Mouse (Mus musculus) embryonic facial prominence, embryonic 10.5 days (tissue): ENCODE measurements around the gene Cldn22. TPM values are rescaled to one million over a fixed set of nuclear protein-coding genes. Genes with fewer than 3 reads are reported as not detected.

Experiments used
- DNase-seq: peaks from one replicate; pipeline ENCODE4 v3.0.0-alpha.2; 2017; ENCODE audit warnings: low spot score
- H3K27ac ChIP-seq: fragments of 300-500 bp; sonication (generic); replicated peaks from 2 replicates; pipeline ENCODE4 v1.5.1; 2016; ENCODE audit warnings: mild to moderate bottlenecking
- H3K27me3 ChIP-seq: fragments of 300-500 bp; sonication (generic); replicated peaks from 2 replicates; pipeline ENCODE4 v1.6.1; 2016; ENCODE audit warnings: low read depth, mild to moderate bottlenecking; ENCODE audit not compliant: poor library complexity, severe bottlenecking
- H3K36me3 ChIP-seq: fragments of 300-500 bp; sonication (generic); replicated peaks from 2 replicates; pipeline ENCODE4 v1.6.1; 2016; ENCODE audit warnings: mild to moderate bottlenecking, moderate library complexity
- H3K4me1 ChIP-seq: fragments of 300-500 bp; sonication (generic); 2 replicates; pipeline ENCODE4 v1.6.1; 2016
- H3K4me3 ChIP-seq: fragments of 300-500 bp; sonication (generic); 2 replicates; pipeline ENCODE4 v1.5.1; 2016; ENCODE audit warnings: mild to moderate bottlenecking, moderate library complexity
- H3K9me3 ChIP-seq: fragments of 300-500 bp; sonication (generic); 2 replicates; pipeline ENCODE4 v1.6.1; 2016; ENCODE audit warnings: mild to moderate bottlenecking
- WGBS: fragments of 180-500 bp; shearing (Covaris S2); methylation state at CpG from one replicate; pipeline ENCODE4 v1.1.7; 2016; 5-methylcytosine and 5-hydroxymethylcytosine counted together
- polyA plus RNA-seq: library from polyadenylated mRNA; unstranded; fragments of >200 nt; fragmentation: Nextera tagmentation; extraction: Ambion mirVana; gene quantifications from 2 replicates; pipeline ENCODE4 v1.2.1, GENCODE M21; 2016

Gene Cldn22
- not detected in 2 replicates for polyA plus RNA-seq

DNA sequence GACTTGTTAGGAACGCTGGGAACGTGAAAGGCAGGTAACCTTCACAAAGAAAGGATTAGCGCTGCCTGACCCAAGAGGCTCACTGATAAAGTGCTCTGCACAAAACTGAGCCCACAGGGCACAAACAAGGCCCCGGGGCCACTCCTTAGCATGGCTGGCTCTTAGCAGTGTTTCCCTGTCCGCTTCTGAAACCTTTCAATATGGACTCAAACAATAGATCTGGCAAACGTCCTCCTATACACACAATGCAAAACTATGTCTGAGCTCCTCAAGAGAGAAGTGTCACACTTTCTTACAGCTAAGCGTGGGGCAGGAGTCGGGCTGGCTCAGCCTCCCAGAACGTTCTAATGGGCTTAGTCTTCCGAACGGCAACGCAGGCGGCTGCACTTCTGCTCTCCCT, at the start of gene Cldn22:
Cldn22 (plus strand) TSS at position 301 of the 400 bp plus-strand sequence.
- H3K9me3 ChIP-seq = no peaks in the 10 kb centered on the region
- H3K27ac ChIP-seq = peak within 1 kb of the TSS; percentile 67
- DNase-seq = no peak
- peaks cover 29% of the 10 kb centered on the region for H3K4me1 ChIP-seq
- H3K4me3 ChIP-seq = no peak within 1 kb of the TSS
- 62% methylated on average over 13 of the region's 13 CpGs for WGBS
- no peaks in the 10 kb centered on the region for H3K27me3 ChIP-seq
- peaks cover 15% of the 10 kb centered on the region for H3K36me3 ChIP-seq

DNA sequence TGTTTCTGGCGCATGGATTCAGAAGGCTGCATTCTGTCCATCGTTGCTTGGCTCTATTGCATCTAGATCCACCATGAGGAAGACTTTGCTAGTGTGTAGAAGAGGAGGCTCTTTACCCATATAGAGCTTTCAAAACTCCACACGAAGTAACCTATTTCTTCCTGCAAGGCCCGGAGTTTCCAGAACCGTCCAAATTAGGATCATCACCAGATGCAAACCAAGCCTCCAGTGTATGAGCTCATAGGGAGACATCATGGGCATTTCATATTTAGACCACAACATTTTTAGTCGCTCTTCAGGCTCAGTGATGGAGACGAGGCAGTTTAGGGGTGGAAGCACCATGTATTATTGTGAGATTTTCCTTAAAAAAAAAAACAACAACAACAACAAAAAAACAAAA, 46.9 kb upstream of the Cldn22 start:
- no peaks in the 10 kb centered on the region for H3K36me3 ChIP-seq
- H3K9me3 ChIP-seq = no peaks in the 10 kb centered on the region
- 90% methylated on average over 7 of the region's 7 CpGs for WGBS
- H3K27ac ChIP-seq = no peak overlapping the region
- no peaks in the 10 kb centered on the region for H3K4me1 ChIP-seq
- H3K4me3 ChIP-seq = no peak overlapping the region
- DNase-seq = no peak
- no peaks in the 10 kb centered on the region for H3K27me3 ChIP-seq

DNA sequence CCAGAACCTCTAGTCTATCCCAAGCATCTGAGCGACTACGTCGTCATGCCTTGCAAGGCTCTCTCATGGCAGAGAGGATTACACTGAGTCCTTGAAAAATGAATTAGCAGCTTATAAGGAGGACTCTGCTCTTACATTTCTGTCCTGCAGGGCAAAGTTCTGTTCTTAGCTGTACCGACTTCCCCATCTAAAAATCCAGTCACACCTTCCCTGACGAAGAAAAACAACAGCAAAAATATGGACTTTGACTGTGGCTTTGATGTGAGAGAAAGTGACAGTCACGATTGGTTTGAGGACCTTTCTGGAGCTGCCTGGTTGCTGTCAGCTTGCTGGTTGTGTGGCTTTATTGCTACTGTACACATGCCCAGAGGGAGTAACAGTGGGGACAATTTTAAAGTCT, 44.7 kb upstream of the Cldn22 start:
- H3K36me3 ChIP-seq = no peaks in the 10 kb centered on the region
- no peak for DNase-seq
- no peak overlapping the region for H3K27ac ChIP-seq
- H3K9me3 ChIP-seq = no peaks in the 10 kb centered on the region
- WGBS = 85% methylated on average over 6 of the region's 6 CpGs
- no peaks in the 10 kb centered on the region for H3K27me3 ChIP-seq
- no peak overlapping the region for H3K4me3 ChIP-seq
- no peaks in the 10 kb centered on the region for H3K4me1 ChIP-seq

DNA sequence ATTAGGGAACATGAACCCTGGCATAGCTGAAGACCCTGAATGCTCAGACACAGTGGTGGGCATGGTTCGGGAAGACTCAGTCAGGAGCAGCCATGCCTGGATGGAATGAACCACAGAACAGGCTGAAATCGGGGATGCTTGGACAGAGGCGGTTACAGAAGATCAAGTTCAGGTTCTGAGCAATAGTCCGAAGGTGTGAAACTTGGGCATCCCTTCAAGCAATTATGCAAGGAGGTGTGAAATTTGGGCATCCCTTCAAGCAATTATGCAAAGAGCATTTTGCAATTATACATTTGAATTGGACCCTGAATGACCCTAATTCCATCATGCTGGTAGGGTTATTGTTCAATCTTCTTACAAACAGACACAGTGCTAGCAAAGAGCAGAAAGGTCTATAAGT, 42.4 kb upstream of the Cldn22 start:
- Histone ChIP-seq H3K4me3 (no peak overlapping the region), H3K27me3 (no peaks in the 10 kb centered on the region), H3K27ac (no peak overlapping the region), H3K36me3 (no peaks in the 10 kb centered on the region), H3K4me1 (no peaks in the 10 kb centered on the region), H3K9me3 (0 out of 2 replicates have a peak, but pooled peaks cover 3% of the 10 kb centered on the region)
- no peak for DNase-seq
- WGBS = 91% methylated on average over 4 of the region's 4 CpGs

- 93% methylated on average over 2 of the region's 2 CpGs for WGBS
- Histone ChIP-seq H3K4me3 (no peak overlapping the region), H3K4me1 (peaks cover 9% of the 10 kb centered on the region; the same call in 1 of the 2 replicates), H3K36me3 (no peaks in the 10 kb centered on the region), H3K9me3 (0 out of 2 replicates have a peak, but pooled peaks cover 3% of the 10 kb centered on the region), H3K27me3 (no peaks in the 10 kb centered on the region), H3K27ac (no peak overlapping the region)
- no peak for DNase-seq
These were observed 40.7 kb upstream of the Cldn22 start for GRCm38 (mm10) chr8:47783544-47783943.

DNA sequence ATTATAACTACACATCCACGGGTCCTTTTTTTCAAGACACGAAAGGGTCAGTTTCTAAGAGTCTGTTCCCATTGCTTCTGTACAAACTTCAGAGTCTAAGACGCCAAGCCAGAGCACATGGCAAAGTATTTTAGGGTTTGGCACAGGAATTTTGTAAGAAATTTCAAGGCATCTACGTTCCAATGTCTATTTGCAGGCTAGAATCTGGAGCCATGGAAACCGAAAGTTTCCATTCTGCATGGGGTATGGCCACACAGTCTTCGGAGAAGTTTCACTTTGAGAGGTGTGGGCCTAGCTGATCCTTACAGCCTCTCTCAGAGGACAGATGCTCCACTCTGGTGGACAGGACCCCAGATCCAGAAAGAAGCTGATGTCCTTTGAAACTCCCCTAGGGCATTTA, 40.3 kb upstream of the Cldn22 start:
- H3K27ac ChIP-seq = no peak overlapping the region

GRCm38 (mm10) chr8:47784436-47784835, 39.8 kb upstream of the Cldn22 start:
- H3K36me3 ChIP-seq = no peaks in the 10 kb centered on the region
- no peak overlapping the region for H3K27ac ChIP-seq
- H3K27me3 ChIP-seq = no peaks in the 10 kb centered on the region
- H3K4me3 ChIP-seq = no peak overlapping the region
- H3K4me1 ChIP-seq = peaks cover 9% of the 10 kb centered on the region; the same call in 1 of the 2 replicates
- 94% methylated on average over 7 of the region's 7 CpGs for WGBS
- no peak for DNase-seq
- 0 out of 2 replicates have a peak, but pooled peaks cover 3% of the 10 kb centered on the region for H3K9me3 ChIP-seq

More for the DNA sequence above, 40.3 kb upstream of the Cldn22 start:
- H3K27me3 ChIP-seq = no peaks in the 10 kb centered on the region
- no peak for DNase-seq
- H3K36me3 ChIP-seq = no peaks in the 10 kb centered on the region
- H3K4me3 ChIP-seq = no peak overlapping the region
- peaks cover 9% of the 10 kb centered on the region; the same call in 1 of the 2 replicates for H3K4me1 ChIP-seq
- 93% methylated on average over 6 of the region's 6 CpGs for WGBS
- 0 out of 2 replicates have a peak, but pooled peaks cover 3% of the 10 kb centered on the region for H3K9me3 ChIP-seq

DNA sequence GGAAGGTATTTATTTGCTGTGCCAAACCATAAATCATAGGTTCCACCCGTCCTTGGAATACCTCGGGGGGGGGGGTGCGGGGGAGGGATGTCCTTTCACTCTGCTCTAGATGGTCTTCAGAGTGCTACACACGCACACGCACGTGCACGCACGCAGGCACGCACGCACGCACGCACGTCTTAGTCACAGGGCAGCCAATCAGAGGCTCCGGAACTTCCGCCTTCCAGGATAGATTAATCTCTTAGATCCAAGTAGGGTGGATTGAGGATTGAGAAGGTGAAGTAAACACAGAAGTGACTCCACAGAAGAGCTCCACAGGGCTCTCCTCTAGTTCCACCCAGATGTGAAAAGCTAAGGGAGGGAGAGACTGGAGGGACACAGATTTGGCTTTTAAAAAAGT, 38.0 kb upstream of the Cldn22 start:
- no peaks in the 10 kb centered on the region for H3K27me3 ChIP-seq
- no peak overlapping the region for H3K4me3 ChIP-seq
- no peak overlapping the region for H3K27ac ChIP-seq
- DNase-seq = no peak
- no peaks in the 10 kb centered on the region for H3K36me3 ChIP-seq
- 0 out of 2 replicates have a peak, but pooled peaks cover 3% of the 10 kb centered on the region for H3K9me3 ChIP-seq
- WGBS = 96% methylated on average over 15 of the region's 15 CpGs
- H3K4me1 ChIP-seq = peaks cover 9% of the 10 kb centered on the region; the same call in 1 of the 2 replicates

- DNase-seq = peak; percentile 23
- Histone ChIP-seq H3K9me3 (0 out of 2 replicates have a peak, but pooled peaks cover 3% of the 10 kb centered on the region), H3K36me3 (no peaks in the 10 kb centered on the region), H3K27ac (no peak overlapping the region; the same call in 1 of the 2 replicates), H3K4me1 (peaks cover 9% of the 10 kb centered on the region; the same call in 1 of the 2 replicates), H3K4me3 (no peak overlapping the region), H3K27me3 (no peaks in the 10 kb centered on the region)
- WGBS = 51% methylated on average over 10 of the region's 10 CpGs
These were observed 36.6 kb upstream of the Cldn22 start for GRCm38 (mm10) chr8:47787705-47788104.

GRCm38 (mm10) chr8:47791986-47792385, 32.3 kb upstream of the Cldn22 start:
- peaks cover 16% of the 10 kb centered on the region for H3K9me3 ChIP-seq
- no peaks in the 10 kb centered on the region for H3K27me3 ChIP-seq
- no peak overlapping the region for H3K27ac ChIP-seq
- DNase-seq = no peak
- H3K4me1 ChIP-seq = peaks cover 9% of the 10 kb centered on the region; the same call in 1 of the 2 replicates
- H3K4me3 ChIP-seq = no peak overlapping the region
- WGBS = 83% methylated on average over 9 of the region's 9 CpGs
- no peaks in the 10 kb centered on the region for H3K36me3 ChIP-seq

GRCm38 (mm10) chr8:47799438-47799837, 24.8 kb upstream of the Cldn22 start:
- WGBS = 87% methylated on average over 6 of the region's 6 CpGs
- Histone ChIP-seq H3K27me3 (no peaks in the 10 kb centered on the region), H3K27ac (no peak overlapping the region), H3K4me1 (no peaks in the 10 kb centered on the region), H3K36me3 (no peaks in the 10 kb centered on the region), H3K4me3 (no peak overlapping the region), H3K9me3 (peaks cover 11% of the 10 kb centered on the region)
- DNase-seq = no peak

DNA sequence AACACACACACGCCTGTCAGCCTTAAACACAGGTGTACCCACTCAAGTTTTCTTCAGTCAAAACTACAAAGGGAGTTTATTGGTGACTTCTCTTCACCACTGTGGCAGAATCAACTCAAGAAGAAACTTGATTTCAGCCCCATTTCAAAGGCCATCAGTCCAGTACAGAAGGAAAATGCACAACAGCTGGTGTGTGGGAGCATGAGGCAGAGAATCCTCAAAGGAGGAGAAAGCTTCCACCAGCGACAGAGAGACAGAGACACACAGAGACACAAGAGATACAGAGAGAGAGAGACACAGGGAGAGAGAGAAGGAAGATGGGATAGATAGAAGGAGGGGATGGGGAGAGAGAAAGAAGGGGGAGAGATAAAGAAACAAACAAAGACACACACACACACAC, 21.9 kb upstream of the Cldn22 start:
- Histone ChIP-seq H3K27me3 (no peaks in the 10 kb centered on the region), H3K9me3 (no peaks in the 10 kb centered on the region), H3K4me1 (no peaks in the 10 kb centered on the region), H3K27ac (no peak overlapping the region), H3K4me3 (no peak overlapping the region), H3K36me3 (no peaks in the 10 kb centered on the region)
- DNase-seq = no peak
- 83% methylated on average over 2 of the region's 2 CpGs for WGBS

- Histone ChIP-seq H3K27ac (no peak overlapping the region), H3K4me1 (no peaks in the 10 kb centered on the region), H3K27me3 (no peaks in the 10 kb centered on the region), H3K4me3 (no peak overlapping the region), H3K36me3 (no peaks in the 10 kb centered on the region), H3K9me3 (no peaks in the 10 kb centered on the region)
- WGBS = 84% methylated on average over 1 of the region's 1 CpGs
- no peak for DNase-seq
These were observed 20.0 kb upstream of the Cldn22 start for GRCm38 (mm10) chr8:47804262-47804661.
